Mouse (Mus musculus) midbrain, postnatal 0 days (tissue): ENCODE measurements around the gene Gpr179. TPM values are rescaled to one million over a fixed set of nuclear protein-coding genes. Genes with fewer than 3 reads are reported as not detected.
"Not testable (repeated sequence)": the region's sequence is repeated elsewhere in the genome, so short reads cannot be mapped to it uniquely, and the experiment has no call there.

Source experiments
- ATAC-seq: fragments of 200-750 bp; cut with Nextera tagmentation; 2 replicates; pipeline ENCODE4 v1.8.0; 2017; ENCODE audit warnings: moderate number of reproducible peaks, mild to moderate bottlenecking, moderate TSS enrichment, moderate library complexity; ENCODE audit not compliant: low FRiP score
- DNase-seq: peaks from one replicate; pipeline ENCODE4 v3.0.0-alpha.2; 2015; ENCODE audit warnings: low spot score
- H3K27ac ChIP-seq: fragments of 300-500 bp; sonication (generic); 2 replicates; pipeline ENCODE4 v1.5.1; 2014; ENCODE audit warnings: low read depth, mild to moderate bottlenecking, low read length, mixed read lengths
- H3K27me3 ChIP-seq: fragments of 300-500 bp; sonication (generic); 2 replicates; pipeline ENCODE4 v1.6.1; 2014; ENCODE audit warnings: low read length, control low read depth, mixed read lengths; ENCODE audit not compliant: insufficient read depth
- H3K36me3 ChIP-seq: fragments of 300-500 bp; sonication (generic); 2 replicates; pipeline ENCODE4 v1.6.1; 2014; ENCODE audit warnings: low read length, control low read depth, mixed read lengths; ENCODE audit not compliant: insufficient read depth
- H3K4me1 ChIP-seq: fragments of 300-500 bp; sonication (generic); 2 replicates; pipeline ENCODE4 v1.6.1; 2014; ENCODE audit warnings: mild to moderate bottlenecking, control low read depth, antibody characterized with exemption, low read length, mixed read lengths; ENCODE audit not compliant: insufficient read depth
- H3K4me2 ChIP-seq: fragments of 300-500 bp; sonication (generic); 2 replicates; pipeline ENCODE4 v1.6.1; 2014; ENCODE audit warnings: low read depth, mild to moderate bottlenecking, low read length, mixed read lengths; ENCODE audit not compliant: poor library complexity, severe bottlenecking
- H3K4me3 ChIP-seq: fragments of 300-500 bp; sonication (generic); 2 replicates; pipeline ENCODE4 v1.5.1; 2014; ENCODE audit warnings: low read depth, mild to moderate bottlenecking, low read length, moderate library complexity
- H3K9ac ChIP-seq: fragments of 300-500 bp; sonication (generic); replicated peaks from 2 replicates; pipeline ENCODE4 v1.6.1; 2014; ENCODE audit warnings: mild to moderate bottlenecking, low read length, moderate library complexity, mixed read lengths; ENCODE audit not compliant: poor library complexity, severe bottlenecking
- H3K9me3 ChIP-seq: fragments of 300-500 bp; sonication (generic); 2 replicates; pipeline ENCODE4 v1.6.1; 2016; ENCODE audit warnings: low read length, control low read depth
- CTCF ChIP-seq: IDR thresholded peaks from 2 replicates; pipeline ENCODE4 v1.5.1; 2016; ENCODE audit warnings: antibody characterized with exemption, mild to moderate bottlenecking
- WGBS: fragments of 180-500 bp; shearing (Covaris S2); extraction: QIAGEN DNeasy Blood & Tissue Kit; methylation state at CpG from one replicate; pipeline ENCODE4 v1.1.7; 2014; 5-methylcytosine and 5-hydroxymethylcytosine counted together
- polyA plus RNA-seq: library from polyadenylated mRNA; unstranded; fragments of >200 nt; fragmentation: Nextera tagmentation; extraction: Ambion mirVana; gene quantifications from 2 replicates; pipeline ENCODE4 v1.2.1, GENCODE M21; 2015
- total RNA-seq: library from RNA; depleted of rRNA; stranded (reverse); fragments of >200 nt; gene quantifications from 2 replicates; pipeline ENCODE4 v1.2.3, GENCODE M21; 2014

The Gpr179 gene
- total and polyA plus RNA-seq, 2 experiments from 2014 or later, result 0.71 to 0.78 TPM

GRCm38 (mm10) chr11:97325224-97325623 is 26.7 kb downstream of the Gpr179 start:
- Histone ChIP-seq H3K9ac (no peak overlapping the region), H3K4me3 (no peak overlapping the region), H3K4me1 (no peaks in the 10 kb centered on the region), H3K4me2 (no peak overlapping the region), H3K9me3 (no peaks in the 10 kb centered on the region), H3K27ac (no peak overlapping the region), H3K36me3 (peaks cover 25% of the 10 kb centered on the region), H3K27me3 (no peaks in the 10 kb centered on the region)
- ATAC-seq (no peak), DNase-seq (no peak)
- WGBS, result 72% methylated on average over 1 of the region's 1 CpGs
- TF ChIP-seq CTCF, result peak; percentile 47

GRCm38 (mm10) chr11:97321894-97322600 is 29.8 kb downstream of the Gpr179 start:
- peaks cover 15% of the 10 kb centered on the region for H3K36me3 ChIP-seq
- H3K4me1 ChIP-seq, H3K27me3 ChIP-seq, H3K27ac ChIP-seq, H3K9me3 ChIP-seq, H3K4me2 ChIP-seq, ATAC-seq, H3K4me3 ChIP-seq, H3K9ac ChIP-seq, DNase-seq: not testable (repeated sequence)
- 83% methylated on average over 8 of the region's 8 CpGs for WGBS

GRCm38 (mm10) chr11:97321197-97321596 is 30.7 kb downstream of the Gpr179 start:
- DNase-seq, result no peak
- ATAC-seq, result no peak
- no peaks in the 10 kb centered on the region for H3K9me3 ChIP-seq
- H3K27ac ChIP-seq, result no peak overlapping the region
- H3K36me3 ChIP-seq, result peaks cover 7% of the 10 kb centered on the region
- no peak overlapping the region for H3K4me2 ChIP-seq
- WGBS, result 91% methylated on average over 8 of the region's 8 CpGs
- no peak overlapping the region for H3K4me3 ChIP-seq
- TF ChIP-seq CTCF, result no peak
- H3K27me3 ChIP-seq, result no peaks in the 10 kb centered on the region
- 0 out of 2 replicates have a peak, but pooled peaks cover 5% of the 10 kb centered on the region for H3K4me1 ChIP-seq
- no peak overlapping the region for H3K9ac ChIP-seq

- 1% methylated on average over 50 of the region's 50 CpGs for WGBS
Measured at GRCm38 (mm10) chr11:97315504-97316503, 36.1 kb downstream of the Gpr179 start, which contains the start of gene Mrpl45. Gene Mrpl45 (plus strand): TSS chr11:97315716.

GRCm38 (mm10) chr11:97314751-97315503 is 37.0 kb downstream of the Gpr179 start:
- no peak for ATAC-seq
- Histone ChIP-seq H3K27ac (peak overlapping the region; percentile 55; the same call in 1 of the 2 replicates), H3K27me3 (no peaks in the 10 kb centered on the region), H3K9me3 (no peaks in the 10 kb centered on the region), H3K4me3 (peak overlapping the region; percentile 50), H3K4me2 (peak overlapping the region; percentile 38; the same call in 1 of the 2 replicates), H3K36me3 (no peaks in the 10 kb centered on the region), H3K4me1 (peaks cover 15% of the 10 kb centered on the region), H3K9ac (0 out of 2 replicates have a peak overlapping the region, but pooled peaks have one; percentile 19)
- no peak for TF ChIP-seq CTCF
- WGBS, result 48% methylated on average over 8 of the region's 8 CpGs
- no peak for DNase-seq

More at GRCm38 (mm10) chr11:97315504-97316503, 36.1 kb downstream of the Gpr179 start, which contains the start of gene Mrpl45:
- H3K9ac ChIP-seq, result peak within 1 kb of the TSS; percentile 72
- H3K4me2 ChIP-seq, result peak within 1 kb of the TSS; percentile 52
- H3K27ac ChIP-seq, result peak within 1 kb of the TSS; percentile 69
- no peaks in the 10 kb centered on the region for H3K36me3 ChIP-seq
- DNase-seq, result peak; percentile 98
- H3K4me3 ChIP-seq, result peak within 1 kb of the TSS; percentile 50
- no peaks in the 10 kb centered on the region for H3K27me3 ChIP-seq
- H3K4me1 ChIP-seq, result peaks cover 13% of the 10 kb centered on the region
- TF ChIP-seq CTCF, result no peak
- ATAC-seq, result peak; percentile 93
- H3K9me3 ChIP-seq, result no peaks in the 10 kb centered on the region
